9 mouse cellular contexts compared by ENCODE assay signal in genomic region chr3:55242422-55243055, GRCm38 (mm10). TPM values are rescaled to one million over a fixed set of nuclear protein-coding genes. Genes with fewer than 3 reads are reported as not detected.
DNase-seq lines count a peak whose midpoint lies in the region; ATAC-seq lines count a peak whose summit lies in the region.
"Had no signal": no experiment of that assay in that cellular context is flagged by ENCODE, and none has a peak within 500 bp of the region (broad histone marks: within the 10 kb centered on the region; RNA-seq: fewer than 3 reads in every experiment).

No protein-coding gene starts in this region.

- H3K9me3 ChIP-seq in forebrain, embryonic 12.5 days = no peaks in the 10 kb centered on the region
- no peaks in the 10 kb centered on the region for H3K9me3 ChIP-seq in heart, embryonic 14.5 days (ENCODE audit: control insufficient read depth, low read length)
- no peaks in the 10 kb centered on the region for H3K9me3 ChIP-seq in liver, embryonic 12.5 days (replicated peaks)
- no peaks in the 10 kb centered on the region for H3K9me3 ChIP-seq in neural tube, embryonic 15.5 days (replicated peaks)

- H3K4me1 ChIP-seq in forebrain, embryonic 12.5 days = peaks cover 25% of the 10 kb centered on the region
- H3K4me1 ChIP-seq in heart, embryonic 14.5 days (ENCODE audit: control insufficient read depth in 2 of 2, insufficient read depth in 2 of 2, low read length in 2 of 2) = peaks cover 6 to 10% of the 10 kb centered on the region in 2 experiments; a peak in 3 of 4 replicates
- H3K4me1 ChIP-seq in liver, embryonic 12.5 days = no peaks in the 10 kb centered on the region
- peaks cover 40% of the 10 kb centered on the region for H3K4me1 ChIP-seq in neural tube, embryonic 15.5 days
- H3K4me1 ChIP-seq: megakaryocyte, embryonic 14.5 days had no signal

- peaks cover 7% of the 10 kb centered on the region; the same call in 1 of the 2 replicates for H3K36me3 ChIP-seq in forebrain, embryonic 12.5 days (replicated peaks)
- no peaks in the 10 kb centered on the region for H3K36me3 ChIP-seq in heart, embryonic 14.5 days (ENCODE audit: control insufficient read depth, insufficient read depth, low read length)
- H3K36me3 ChIP-seq in liver, embryonic 12.5 days = no peaks in the 10 kb centered on the region
- H3K36me3 ChIP-seq in neural tube, embryonic 15.5 days = peaks cover 7% of the 10 kb centered on the region

- no peaks in the 10 kb centered on the region for H3K27me3 ChIP-seq in forebrain, embryonic 12.5 days
- H3K27me3 ChIP-seq in heart, embryonic 14.5 days (ENCODE audit: control insufficient read depth, insufficient read depth, low read length) = peaks cover 4% of the 10 kb centered on the region; the same call in 1 of the 2 replicates
- peaks cover 36% of the 10 kb centered on the region for H3K27me3 ChIP-seq in liver, embryonic 12.5 days (replicated peaks)
- H3K27me3 ChIP-seq in neural tube, embryonic 15.5 days (replicated peaks) = no peaks in the 10 kb centered on the region

- H3K4me3 ChIP-seq in forebrain, embryonic 12.5 days (replicated peaks) = peak overlapping the region; percentile 79
- H3K4me3 ChIP-seq in heart, embryonic 14.5 days (ENCODE audit: control insufficient read depth in 1 of 2, insufficient read depth in 1 of 2, low read depth in 1 of 2, low read length in 2 of 2) = peak overlapping the region; percentile 57 to 68
- H3K4me3 ChIP-seq in liver, embryonic 12.5 days = peak overlapping the region; percentile 32
- peak overlapping the region; percentile 63 for H3K4me3 ChIP-seq in neural tube, embryonic 15.5 days (replicated peaks)
- H3K4me3 ChIP-seq: megakaryocyte, embryonic 14.5 days had no signal

- DNase-seq in spleen, postnatal 36 days (ENCODE audit: low spot score in 2 of 2) = peak; percentile 5 to 16
- no peak for DNase-seq in spleen, postnatal 14 days (ENCODE audit: low spot score in 2 of 2)
- DNase-seq in kidney, postnatal 14 days = peak; percentile 67
- DNase-seq in urinary bladder, postnatal 36 days (ENCODE audit: low spot score in 2 of 2) = peak; percentile 38 to 76

- under 1% methylated on average over 44 of the region's 45 CpGs for WGBS in forebrain, embryonic 12.5 days
- WGBS in heart, embryonic 14.5 days = 2% methylated on average over 41 of the region's 45 CpGs
- 3% methylated on average over 45 of the region's 45 CpGs for WGBS in liver, embryonic 12.5 days (ENCODE audit: insufficient replicate concordance)
- WGBS in neural tube, embryonic 15.5 days = under 1% methylated on average over 45 of the region's 45 CpGs

- peak overlapping the region; percentile 72 for H3K4me2 ChIP-seq in forebrain, embryonic 12.5 days
- H3K4me2 ChIP-seq in heart, embryonic 14.5 days (ENCODE audit: low read length) = peak overlapping the region; percentile 98
- H3K4me2 ChIP-seq in liver, embryonic 12.5 days = peak overlapping the region; percentile 57
- peak overlapping the region; percentile 67 for H3K4me2 ChIP-seq in neural tube, embryonic 15.5 days

- peak overlapping the region; percentile 96 for H3K27ac ChIP-seq in forebrain, embryonic 12.5 days
- 0 out of 4 replicates have a peak overlapping the region, but pooled peaks of 1 of the 2 experiments have one; percentile 19 for H3K27ac ChIP-seq in heart, embryonic 14.5 days (replicated peaks in 1 of 2; ENCODE audit: control insufficient read depth in 1 of 2, insufficient read depth in 1 of 2, low read depth in 2 of 2, low read length in 2 of 2)
- H3K27ac ChIP-seq in liver, embryonic 12.5 days = no peak overlapping the region
- peak overlapping the region; percentile 97 for H3K27ac ChIP-seq in neural tube, embryonic 15.5 days (replicated peaks)

- peak; percentile 95 for ATAC-seq in forebrain, embryonic 12.5 days (ENCODE audit: low FRiP score)
- peak; percentile 75 for ATAC-seq in heart, embryonic 14.5 days (ENCODE audit: insufficient number of reproducible peaks, insufficient read depth, low FRiP score, low read depth)
- 0 out of 2 replicates have a peak, but pooled peaks have one; percentile 37 for ATAC-seq in liver, embryonic 12.5 days
- ATAC-seq in neural tube, embryonic 15.5 days (ENCODE audit: low FRiP score) = peak; percentile 95

- H3K9ac ChIP-seq in forebrain, embryonic 12.5 days = peak overlapping the region; percentile 94
- H3K9ac ChIP-seq in heart, embryonic 14.5 days (ENCODE audit: low read length) = peak overlapping the region; percentile 70
- no peak overlapping the region for H3K9ac ChIP-seq in liver, embryonic 12.5 days
- H3K9ac ChIP-seq in neural tube, embryonic 15.5 days (replicated peaks) = peak overlapping the region; percentile 84

RNA-seq across cellular contexts. Expression of gene Dclk1, which starts 0.4 kb away (rescaled TPM):
- polyA plus RNA-seq in forebrain, embryonic 12.5 days (2016; fragmentation: Nextera tagmentation; extraction: Ambion mirVana) = 148 and 156 TPM in 2 replicates
- 5.0 and 9.5 TPM in 2 replicates for polyA plus RNA-seq in heart, embryonic 14.5 days (2014; fragmentation: Nextera tagmentation; extraction: Ambion mirVana)
- 1.7 and 1.8 TPM in 2 replicates for polyA plus RNA-seq in liver, embryonic 12.5 days (2016; fragmentation: Nextera tagmentation; extraction: Ambion mirVana)
- 189 and 232 TPM in 2 replicates for polyA plus RNA-seq in neural tube, embryonic 15.5 days (2015; fragmentation: Nextera tagmentation; extraction: Ambion mirVana)

Comparison
In these comparisons a context has a peak if more than half of its experiments do, and no peak if none do; other contexts are left out.
1. DNase-seq: peak in spleen, postnatal 36 days (2 of 2), kidney, postnatal 14 days (single experiment) and urinary bladder, postnatal 36 days (2 of 2); none in spleen, postnatal 14 days (0 of 2).
2. ATAC-seq: peak in every context shown above with its lines; median percentile 95 in forebrain, embryonic 12.5 days; 95 in neural tube, embryonic 15.5 days; 75 in heart, embryonic 14.5 days; 37 in liver, embryonic 12.5 days.
3. RNA of gene Dclk1, which starts 0.4 kb away (polyA plus RNA-seq): 189 to 232 TPM in neural tube, embryonic 15.5 days and 148 to 156 TPM in forebrain, embryonic 12.5 days; 5.0 to 9.5 TPM in heart, embryonic 14.5 days and 1.7 to 1.8 TPM in liver, embryonic 12.5 days; every median in the first group is over 10 times any median in the second.
4. Peak in every context shown above with its lines, with median percentiles within 50 percentile points of each other: H3K4me2 ChIP-seq and H3K4me3 ChIP-seq.